In genomic region chr16:4448235-4448634, GRCm38 (mm10) we compare ENCODE assay signal across 9 mouse cellular contexts. TPM values are rescaled to one million over a fixed set of nuclear protein-coding genes. Genes with fewer than 3 reads are reported as not detected.
DNase-seq lines count a peak whose midpoint lies in the region; ATAC-seq and TF ChIP-seq lines count a peak whose summit lies in the region.
"Had no signal": no experiment of that assay in that cellular context is flagged by ENCODE, and none has a peak within 500 bp of the region (broad histone marks: within the 10 kb centered on the region; RNA-seq: fewer than 3 reads in every experiment).

No protein-coding gene starts in this region.

- H3K4me1 ChIP-seq in kidney, adult 2 months (ENCODE audit: control insufficient read depth, insufficient read depth, low read length) = peaks cover 3% of the 10 kb centered on the region; the same call in 1 of the 2 replicates
- 0 out of 2 replicates have a peak, but pooled peaks cover 2% of the 10 kb centered on the region for H3K4me1 ChIP-seq in liver, embryonic 12.5 days
- peaks cover 5% of the 10 kb centered on the region; the same call in 1 of the 2 replicates for H3K4me1 ChIP-seq in hindbrain, embryonic 10.5 days (replicated peaks)

- POLR2A ChIA-PET in Patski (lab: Charles Lee) = interaction anchor here (1.0 kb wide), 1 partner anchor 19 kb away, joined by 4 read pairs; no protein-coding TSS in a partner anchor

- H3K9me3 ChIP-seq in liver, embryonic 12.5 days (replicated peaks) = no peaks in the 10 kb centered on the region
- no peaks in the 10 kb centered on the region for H3K9me3 ChIP-seq in hindbrain, embryonic 10.5 days
- H3K9me3 ChIP-seq: limb, embryonic 15.5 days had no signal

- CTCF ChIA-PET in Patski (lab: Charles Lee) = interaction anchor here (0.9 kb wide), 1 partner anchor 21 kb away, joined by 3 read pairs; no protein-coding TSS in a partner anchor

- peak; percentile 95 for ATAC-seq in frontal cortex, adult (ENCODE audit: low TSS enrichment)
- peak; percentile 71 for ATAC-seq in Patski
- no peak for ATAC-seq in liver, embryonic 12.5 days

- H3K27me3 ChIP-seq in Patski = no peaks in the 10 kb centered on the region
- H3K27me3 ChIP-seq in kidney, adult 2 months (replicated peaks; ENCODE audit: control insufficient read depth, insufficient read depth, low read length) = no peaks in the 10 kb centered on the region
- peaks cover 13% of the 10 kb centered on the region; the same call in 1 of the 2 replicates for H3K27me3 ChIP-seq in liver, embryonic 12.5 days (replicated peaks)
- 0 out of 2 replicates have a peak, but pooled peaks cover 2% of the 10 kb centered on the region for H3K27me3 ChIP-seq in hindbrain, embryonic 10.5 days (ENCODE audit: insufficient read depth, poor library complexity, severe bottlenecking)
- H3K27me3 ChIP-seq: limb, embryonic 15.5 days had no signal

- no peak for TF ChIP-seq CTCF in Patski (IDR thresholded peaks at IDR 0.05)
- no peak for TF ChIP-seq CTCF in kidney, adult 2 months (conservative IDR thresholded peaks at IDR 0.05; ENCODE audit: insufficient read depth, insufficient read length, low read depth, low read length)

- WGBS in kidney, adult 2 months = 33% methylated on average over 9 of the region's 9 CpGs
- 51% methylated on average over 9 of the region's 9 CpGs for WGBS in liver, embryonic 12.5 days (ENCODE audit: insufficient replicate concordance)
- 58% methylated on average over 9 of the region's 9 CpGs for WGBS in hindbrain, embryonic 10.5 days

- no peak for DNase-seq in frontal cortex, postnatal 10 days (ENCODE audit: low spot score in 2 of 2)
- DNase-seq in Patski (ENCODE audit: low read depth, low spot score) = peak; percentile 39
- DNase-seq in kidney, adult 2 months = peak; percentile 81
- DNase-seq in lung, postnatal 25 days (ENCODE audit: low spot score) = peak; percentile 20
- no peak for DNase-seq in spleen, postnatal 14 days (ENCODE audit: low spot score in 2 of 2)
- no peak for DNase-seq in hindbrain, embryonic 10.5 days (ENCODE audit: low spot score)

- no peak overlapping the region for H3K4me2 ChIP-seq in liver, embryonic 12.5 days
- H3K4me2 ChIP-seq: limb, embryonic 15.5 days had no signal

- no peak for TF ChIP-seq POLR2A in kidney, adult 2 months (IDR thresholded peaks at IDR 0.05; ENCODE audit: low read depth, low read length)

- in situ Hi-C loops in Patski (cut with MboI; ENCODE audit: low pct_unique_long_range_greater_than_20kb) = no loop called here

- H3K9ac ChIP-seq in liver, embryonic 12.5 days = no peak overlapping the region
- H3K9ac ChIP-seq: limb, embryonic 15.5 days had no signal

- no peaks in the 10 kb centered on the region for H3K36me3 ChIP-seq in kidney, adult 2 months (ENCODE audit: control insufficient read depth, insufficient read depth, low read length)
- no peaks in the 10 kb centered on the region for H3K36me3 ChIP-seq in liver, embryonic 12.5 days
- no peaks in the 10 kb centered on the region for H3K36me3 ChIP-seq in hindbrain, embryonic 10.5 days
- H3K36me3 ChIP-seq: limb, embryonic 15.5 days had no signal

- H3K4me3 ChIP-seq in kidney, adult 2 months (ENCODE audit: insufficient read depth, low read depth, low read length) = no peak overlapping the region
- no peak overlapping the region for H3K4me3 ChIP-seq in liver, embryonic 12.5 days
- no peak overlapping the region for H3K4me3 ChIP-seq in hindbrain, embryonic 10.5 days
- H3K4me3 ChIP-seq: limb, embryonic 15.5 days had no signal

- H3K27ac ChIP-seq in kidney, adult 2 months (ENCODE audit: insufficient read depth, low read depth, low read length) = no peak overlapping the region
- H3K27ac ChIP-seq in liver, embryonic 12.5 days = no peak overlapping the region
- H3K27ac ChIP-seq in hindbrain, embryonic 10.5 days = no peak overlapping the region
- H3K27ac ChIP-seq: limb, embryonic 15.5 days had no signal

RNA-seq across cellular contexts. Expression of gene Adcy9, which starts 27.9 kb away (rescaled TPM):
- polyA plus RNA-seq in Patski (2021) = 4.0 TPM
- 10.4 and 12.4 TPM in 2 replicates for polyA plus RNA-seq in kidney, adult 2 months (2012; rRNA removed)
- 1.1 and 1.6 TPM in 2 replicates for polyA plus RNA-seq in liver, embryonic 12.5 days (2016; fragmentation: Nextera tagmentation; extraction: Ambion mirVana)
- 0.77 and 1.1 TPM in 2 replicates for polyA plus RNA-seq in hindbrain, embryonic 10.5 days (2016; fragmentation: Nextera tagmentation; extraction: Ambion mirVana)

Comparison
In these comparisons a context has a peak if more than half of its experiments do, and no peak if none do; other contexts are left out.
1. DNase-seq: peak in Patski (single experiment), kidney, adult 2 months (single experiment) and lung, postnatal 25 days (single experiment); none in frontal cortex, postnatal 10 days (0 of 2), spleen, postnatal 14 days (0 of 2) and hindbrain, embryonic 10.5 days (single experiment).